Comparison of ENCODE assay signal across 9 mouse cellular contexts in genomic region chr14:121589097-121589725, GRCm38 (mm10).
A peak's percentile ranks its signal among the peaks of the same experiment; 100 is the strongest.
DNase-seq lines count a peak whose midpoint lies in the region; ATAC-seq lines count a peak whose summit lies in the region.
"Had no signal": no experiment of that assay in that cellular context is flagged by ENCODE, and none has a peak within 500 bp of the region (broad histone marks: within the 10 kb centered on the region; RNA-seq: fewer than 3 reads in every experiment).

No protein-coding gene starts in this region.

- H3K27ac ChIP-seq in forebrain, embryonic 16.5 days (ENCODE audit: low read length), result no peak overlapping the region
- H3K27ac ChIP-seq: liver, embryonic 15.5 days had no signal

- peak; percentile 59 for ATAC-seq in forebrain, embryonic 16.5 days
- peak; percentile 65 to 73 for ATAC-seq in hematopoietic stem cell, adult 5-6 weeks (replicated peaks in 1 of 2; ENCODE audit: insufficient read depth in 1 of 2, low FRiP score in 2 of 2, low TSS enrichment in 1 of 2, low read depth in 1 of 2, poor library complexity in 2 of 2, severe bottlenecking in 2 of 2)

- H3K4me2 ChIP-seq in forebrain, embryonic 16.5 days (ENCODE audit: low read length), result no peak overlapping the region
- H3K4me2 ChIP-seq: liver, embryonic 15.5 days had no signal

- no peak overlapping the region for H3K9ac ChIP-seq in forebrain, embryonic 16.5 days (replicated peaks; ENCODE audit: low read depth, low read length)
- H3K9ac ChIP-seq: liver, embryonic 15.5 days had no signal

- no peaks in the 10 kb centered on the region for H3K27me3 ChIP-seq in forebrain, embryonic 16.5 days (replicated peaks; ENCODE audit: control insufficient read depth, insufficient read depth, low read length)
- H3K27me3 ChIP-seq: liver, embryonic 15.5 days had no signal

- H3K4me1 ChIP-seq in forebrain, embryonic 16.5 days (replicated peaks; ENCODE audit: control insufficient read depth, insufficient read depth, low read length), result no peaks in the 10 kb centered on the region
- H3K4me1 ChIP-seq: liver, embryonic 15.5 days had no signal

- H3K4me3 ChIP-seq in forebrain, embryonic 16.5 days (replicated peaks; ENCODE audit: low read length), result no peak overlapping the region
- H3K4me3 ChIP-seq: liver, embryonic 15.5 days had no signal

- WGBS in forebrain, embryonic 16.5 days, result 56% methylated on average over 10 of the region's 10 CpGs

- DNase-seq in MN1 (ENCODE audit: low spot score), result peak; percentile 72
- peak; percentile 74 for DNase-seq in cerebellum, adult 11-12 months
- peak; percentile 60 for DNase-seq in layer of hippocampus, adult 9-11 months
- DNase-seq in lung, postnatal 36 days, result peak; percentile 70
- peak; percentile 63 for DNase-seq in right cerebral cortex, adult 18-20 months
- peak; percentile 62 for DNase-seq in urinary bladder, postnatal 25 days (ENCODE audit: low spot score)

- no peaks in the 10 kb centered on the region for H3K36me3 ChIP-seq in forebrain, embryonic 16.5 days (ENCODE audit: control insufficient read depth, insufficient read depth)
- H3K36me3 ChIP-seq: liver, embryonic 15.5 days had no signal

- no peaks in the 10 kb centered on the region for H3K9me3 ChIP-seq in forebrain, embryonic 16.5 days (ENCODE audit: control insufficient read depth, low read length)
- H3K9me3 ChIP-seq: liver, embryonic 15.5 days had no signal
